ENCODE assay signal across 8 mouse cellular contexts in genomic region chr8:104591133-104591834, GRCm38 (mm10). TPM values are rescaled to one million over a fixed set of nuclear protein-coding genes. Genes with fewer than 3 reads are reported as not detected.
DNase-seq lines count a peak whose midpoint lies in the region; ATAC-seq lines count a peak whose summit lies in the region.

Gene Pdp2 (plus strand): TSS chr8:104591451.

- peak within 1 kb of the TSS; percentile 80 for H3K27ac ChIP-seq in hindbrain, embryonic 14.5 days

- peak within 1 kb of the TSS; percentile 64 for H3K9ac ChIP-seq in hindbrain, embryonic 14.5 days

- peak within 1 kb of the TSS; percentile 60 for H3K4me3 ChIP-seq in hindbrain, embryonic 14.5 days (replicated peaks; ENCODE audit: low read length)

- H3K4me1 ChIP-seq in hindbrain, embryonic 14.5 days (replicated peaks; ENCODE audit: control insufficient read depth, insufficient read depth, low read length) = peaks cover 6% of the 10 kb centered on the region; the same call in 1 of the 2 replicates

- ATAC-seq in hindbrain, embryonic 14.5 days (ENCODE audit: low FRiP score) = peak; percentile 98

- peak; percentile 97 for DNase-seq in R1 (ENCODE audit: low read depth, low spot score)
- DNase-seq in cerebellum, postnatal 25 days = peak; percentile 94
- DNase-seq in frontal cortex, postnatal 25 days (ENCODE audit: low spot score in 2 of 2) = peak; percentile 79 to 88
- DNase-seq in hindbrain, embryonic 14.5 days (ENCODE audit: low spot score) = peak; percentile 89
- DNase-seq in layer of hippocampus, postnatal 36 days = peak; percentile 90 to 93
- DNase-seq in lung, postnatal 36 days = peak; percentile 97
- DNase-seq in retina, postnatal 1 day = peak; percentile 97
- DNase-seq in urinary bladder, adult 18-20 months (ENCODE audit: low spot score in 2 of 2) = peak; percentile 89 to 91

- under 1% methylated on average over 44 of the region's 44 CpGs for WGBS in hindbrain, embryonic 14.5 days

- H3K4me2 ChIP-seq in hindbrain, embryonic 14.5 days (replicated peaks) = peak within 1 kb of the TSS; percentile 64

- no peaks in the 10 kb centered on the region for H3K27me3 ChIP-seq in hindbrain, embryonic 14.5 days (ENCODE audit: control insufficient read depth, insufficient read depth, low read length)

- H3K36me3 ChIP-seq in hindbrain, embryonic 14.5 days (replicated peaks; ENCODE audit: control insufficient read depth, insufficient read depth) = peaks cover 26% of the 10 kb centered on the region

- H3K9me3 ChIP-seq in hindbrain, embryonic 14.5 days (ENCODE audit: control insufficient read depth, low read length) = no peaks in the 10 kb centered on the region

RNA-seq across cellular contexts. Expression of gene Pdp2, which starts in this region (rescaled TPM):
- polyA plus RNA-seq in hindbrain, embryonic 14.5 days (2014; fragmentation: Nextera tagmentation; extraction: Ambion mirVana) = 18.7 and 19.7 TPM in 2 replicates
- 1 to 10 TPM; 7.3 to 7.4 TPM for total RNA-seq in layer of hippocampus, postnatal 36 days (2021)

Comparison
In these comparisons a context has a peak if more than half of its experiments do, and no peak if none do; other contexts are left out.
1. Peak in every context shown above with its lines: DNase-seq, ATAC-seq, H3K4me3 ChIP-seq and H3K27ac ChIP-seq.